Mouse (Mus musculus): ENCODE data around the gene Gm20075.

DNA sequence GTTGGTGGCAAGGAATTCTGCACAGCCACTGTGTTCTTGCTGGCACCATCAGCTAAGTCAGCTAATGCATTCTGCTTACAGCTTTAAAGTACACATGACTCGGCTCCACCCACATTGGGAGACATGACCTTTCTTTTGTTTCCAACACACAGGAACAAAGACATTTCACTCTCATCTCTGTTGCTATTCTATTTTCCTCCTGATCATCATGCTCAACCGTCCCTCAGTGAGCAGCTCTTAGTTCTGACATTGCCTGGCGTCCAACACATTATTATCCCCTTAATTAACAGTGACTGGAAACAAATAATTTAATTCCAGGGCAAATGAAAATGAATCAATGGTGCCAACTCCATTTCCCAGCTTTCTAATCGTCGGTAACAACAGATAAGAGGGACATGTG, 35.8 kb downstream of the Gm20075 start:
- TF ChIP-seq CTCF (IDR thresholded peaks at IDR 0.05; ENCODE audit: borderline replicate concordance, insufficient read depth, low read depth, low read length) (no peak), POLR2A (IDR thresholded peaks at IDR 0.05; ENCODE audit: borderline replicate concordance, insufficient read depth, low read length) (no peak)
